Mouse (Mus musculus): ENCODE results near the gene Gm12166.
"Not testable (repeated sequence)": the region's sequence is repeated elsewhere in the genome, so short reads cannot be mapped to it uniquely, and the experiment has no call there.

Gm12166 gene

DNA sequence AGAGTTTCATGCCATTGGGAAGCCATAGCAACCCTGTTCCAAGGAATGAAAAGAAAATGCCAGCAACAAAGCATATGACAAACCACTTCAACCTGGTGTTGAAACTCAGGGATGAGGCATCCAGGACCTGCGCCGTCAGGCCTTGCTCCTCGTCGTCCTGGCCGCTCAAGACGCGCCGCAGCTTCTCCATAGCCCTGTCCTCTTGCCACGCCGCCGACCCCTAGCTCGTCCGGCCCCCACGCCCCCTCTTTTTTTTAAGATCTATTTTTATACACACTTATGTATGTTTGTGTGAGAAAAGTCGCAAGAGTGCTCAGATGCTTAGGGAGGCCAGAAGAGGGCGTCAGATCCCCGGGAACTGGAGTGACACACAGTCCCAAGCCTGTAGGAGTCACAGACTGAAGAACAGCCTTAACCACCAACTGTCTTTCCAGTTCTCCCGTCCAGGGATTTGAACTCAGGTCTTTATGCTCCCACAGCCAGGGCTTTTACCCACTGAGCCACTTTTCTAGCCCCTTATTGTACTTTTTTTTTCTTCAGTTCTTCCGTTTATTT, at the start of gene Gm12166:
TSS of gene Gm12166 (minus strand) at position 217 of the 555 bp plus-strand sequence.
- not testable (repeated sequence) for DNase-seq (ENCODE audit: low spot score)

DNA sequence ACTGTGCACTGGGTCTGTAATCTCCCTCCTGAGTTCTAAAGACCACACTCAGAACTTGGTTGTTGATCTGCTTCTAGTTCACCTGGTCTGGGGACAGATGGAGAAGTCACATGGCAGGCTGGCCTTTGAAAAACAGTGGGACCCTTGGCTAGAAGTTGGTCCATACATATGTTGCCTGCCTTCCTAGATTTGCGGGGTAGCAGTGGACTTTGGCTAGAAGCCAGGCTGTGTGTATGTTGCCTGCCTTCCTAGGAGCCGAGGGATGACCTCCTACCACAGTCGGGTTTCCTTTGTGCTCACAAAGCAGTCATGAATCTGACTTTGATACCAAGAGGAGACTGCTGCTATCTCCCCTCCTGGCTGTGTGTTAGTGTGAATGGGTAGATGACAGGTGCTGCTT, 44.9 kb upstream of the Gm12166 start:
- DNase-seq (ENCODE audit: low spot score), result no peak

GRCm38 (mm10) chr11:46096265-46096649, 44.1 kb upstream of the Gm12166 start:
- no peak for DNase-seq (ENCODE audit: low spot score)

- DNase-seq (ENCODE audit: low spot score), result no peak
These were observed 43.5 kb upstream of the Gm12166 start for GRCm38 (mm10) chr11:46095477-46096264.

GRCm38 (mm10) chr11:46092121-46092520, 40.0 kb upstream of the Gm12166 start:
- DNase-seq (ENCODE audit: low spot score), result no peak

DNA sequence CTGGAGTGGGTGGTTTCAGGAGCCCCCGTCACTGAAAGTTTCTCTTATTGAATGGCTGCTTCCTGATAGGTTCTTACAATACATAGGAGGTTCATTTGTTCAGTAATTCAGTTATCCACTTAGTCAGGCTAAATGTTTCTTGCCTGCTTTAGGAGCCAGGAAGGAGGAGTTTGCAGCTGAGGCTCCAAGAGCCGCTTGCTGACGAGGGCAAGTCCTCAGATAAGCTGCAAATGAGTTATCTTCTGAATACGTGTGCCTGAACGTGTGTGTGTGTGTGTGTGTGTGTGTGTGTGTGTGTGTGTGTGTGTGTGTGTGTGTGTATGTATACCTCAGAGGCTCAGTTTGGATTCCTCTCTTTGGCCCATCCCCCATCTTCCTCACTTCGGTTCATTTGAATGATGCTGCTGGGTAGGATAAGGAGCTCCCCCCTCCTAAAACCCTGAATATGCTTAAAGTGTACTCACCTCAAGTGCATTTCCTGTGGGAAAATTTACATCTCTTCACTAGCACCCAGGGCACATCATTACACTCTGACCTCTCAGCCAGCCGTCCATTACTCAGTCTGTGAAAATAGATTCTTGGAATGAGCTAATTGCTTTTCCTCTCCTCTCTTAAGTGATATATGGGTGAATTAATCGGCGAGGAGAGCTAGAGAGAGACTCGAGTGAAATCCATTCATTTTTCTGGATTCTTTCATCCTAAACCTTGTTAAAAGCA, 39.0 kb upstream of the Gm12166 start:
- DNase-seq (ENCODE audit: low spot score), result no peak

- no peak for DNase-seq (ENCODE audit: low spot score)
These were observed 38.1 kb upstream of the Gm12166 start for GRCm38 (mm10) chr11:46090036-46090725.

DNA sequence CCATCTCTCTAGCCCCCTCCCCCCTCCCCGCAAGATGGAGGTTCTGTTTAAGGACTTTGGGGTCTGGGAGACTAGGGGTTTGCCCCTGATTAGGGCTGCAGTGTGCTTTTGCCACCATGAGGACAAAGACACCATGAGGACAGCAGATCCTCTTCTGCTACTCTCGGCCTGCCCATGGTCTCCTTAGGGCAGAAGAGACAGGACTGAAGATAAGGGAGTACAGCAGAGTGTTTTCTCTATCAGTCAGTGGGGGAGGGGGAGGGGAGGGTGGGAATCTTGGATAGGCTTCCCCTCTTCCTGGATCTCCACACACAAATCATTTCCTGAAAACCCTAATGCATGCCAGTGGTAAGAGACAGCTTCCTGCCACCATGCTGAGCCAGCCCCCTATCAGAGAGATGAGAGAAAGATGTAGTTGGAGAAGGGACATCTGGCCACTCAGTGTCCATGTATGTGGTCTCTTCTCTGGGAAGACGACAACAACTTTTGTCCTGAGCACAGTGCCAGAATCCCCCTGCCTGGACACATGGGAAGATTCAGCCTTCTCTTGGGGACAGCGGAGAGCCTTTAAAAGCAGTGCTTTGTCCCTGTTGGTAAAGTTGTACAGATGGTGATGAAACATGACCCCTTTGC, 37.1 kb upstream of the Gm12166 start:
- DNase-seq (ENCODE audit: low spot score), result no peak

GRCm38 (mm10) chr11:46086446-46086845, 34.3 kb upstream of the Gm12166 start:
- DNase-seq (ENCODE audit: low spot score), result no peak

DNA sequence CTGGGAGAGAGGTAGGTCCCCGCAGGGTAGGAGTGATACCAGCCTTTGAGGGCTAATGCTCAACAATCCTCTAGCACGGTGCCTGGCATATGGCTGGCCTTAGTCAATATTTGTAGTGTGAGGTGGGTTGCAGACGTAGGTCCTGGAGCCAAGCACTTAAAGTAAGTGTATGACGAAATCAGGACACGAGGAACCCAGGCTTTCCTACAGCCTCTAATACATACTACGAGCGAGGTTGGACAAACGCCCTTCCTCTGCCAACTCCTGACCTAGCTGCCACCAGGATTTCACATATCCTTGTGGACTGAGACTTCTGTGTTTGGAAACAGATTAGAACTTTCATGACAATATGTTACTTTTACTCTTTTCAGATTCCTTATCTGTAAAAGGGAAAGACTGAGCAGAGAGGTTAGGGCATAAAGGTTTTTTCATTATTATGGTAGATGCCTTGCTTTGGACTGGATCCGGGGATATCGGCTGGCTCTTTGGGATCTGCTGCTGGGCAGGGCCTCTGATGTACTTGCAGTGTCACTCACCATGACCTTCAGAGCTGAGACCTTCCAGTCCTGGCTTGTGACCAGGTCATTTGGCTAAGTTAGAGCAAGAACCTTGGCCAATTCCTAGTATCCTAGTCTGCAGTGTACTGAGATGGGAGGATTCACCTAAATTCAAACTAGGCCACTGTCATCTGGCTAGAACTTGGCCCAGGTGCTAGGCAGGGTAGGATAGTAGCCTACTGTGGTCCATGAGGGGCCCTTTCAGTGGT, 33.5 kb upstream of the Gm12166 start:
- DNase-seq (ENCODE audit: low spot score), result no peak

GRCm38 (mm10) chr11:46084568-46084967, 32.4 kb upstream of the Gm12166 start:
- DNase-seq (ENCODE audit: low spot score), result no peak

- no peak for DNase-seq (ENCODE audit: low spot score)
These were observed 31.8 kb upstream of the Gm12166 start for GRCm38 (mm10) chr11:46083835-46084444.

GRCm38 (mm10) chr11:46083405-46083804, 31.3 kb upstream of the Gm12166 start:
- DNase-seq (ENCODE audit: low spot score), result no peak

GRCm38 (mm10) chr11:46081075-46081474, 29.0 kb upstream of the Gm12166 start:
- DNase-seq (ENCODE audit: low spot score), result no peak

- no peak for DNase-seq (ENCODE audit: low spot score)
These were observed 25.7 kb upstream of the Gm12166 start for GRCm38 (mm10) chr11:46077732-46078375.

DNA sequence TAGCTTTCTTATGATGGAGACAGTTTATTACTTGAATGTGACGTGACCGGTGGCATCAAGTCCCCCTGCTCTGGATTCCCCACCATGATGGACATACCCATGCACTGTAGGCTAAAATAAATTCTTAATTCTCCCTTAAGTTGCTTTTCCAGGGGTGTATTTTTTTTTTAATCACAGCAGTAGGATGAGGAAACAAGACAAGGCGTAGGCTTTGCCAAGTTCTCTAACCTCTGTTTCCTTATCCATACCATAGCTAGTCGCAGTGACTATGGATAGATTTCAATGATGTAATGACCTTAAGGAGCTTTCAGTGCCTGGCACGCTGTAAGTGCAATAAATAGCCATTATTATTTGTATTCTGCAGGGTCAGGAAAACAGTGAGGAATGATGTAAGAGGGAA, 25.2 kb upstream of the Gm12166 start:
- no peak for DNase-seq (ENCODE audit: low spot score)

GRCm38 (mm10) chr11:46076442-46077158, 24.5 kb upstream of the Gm12166 start:
- no peak for DNase-seq (ENCODE audit: low spot score)

GRCm38 (mm10) chr11:46075507-46075906, 23.4 kb upstream of the Gm12166 start:
- DNase-seq (ENCODE audit: low spot score), result no peak

DNA sequence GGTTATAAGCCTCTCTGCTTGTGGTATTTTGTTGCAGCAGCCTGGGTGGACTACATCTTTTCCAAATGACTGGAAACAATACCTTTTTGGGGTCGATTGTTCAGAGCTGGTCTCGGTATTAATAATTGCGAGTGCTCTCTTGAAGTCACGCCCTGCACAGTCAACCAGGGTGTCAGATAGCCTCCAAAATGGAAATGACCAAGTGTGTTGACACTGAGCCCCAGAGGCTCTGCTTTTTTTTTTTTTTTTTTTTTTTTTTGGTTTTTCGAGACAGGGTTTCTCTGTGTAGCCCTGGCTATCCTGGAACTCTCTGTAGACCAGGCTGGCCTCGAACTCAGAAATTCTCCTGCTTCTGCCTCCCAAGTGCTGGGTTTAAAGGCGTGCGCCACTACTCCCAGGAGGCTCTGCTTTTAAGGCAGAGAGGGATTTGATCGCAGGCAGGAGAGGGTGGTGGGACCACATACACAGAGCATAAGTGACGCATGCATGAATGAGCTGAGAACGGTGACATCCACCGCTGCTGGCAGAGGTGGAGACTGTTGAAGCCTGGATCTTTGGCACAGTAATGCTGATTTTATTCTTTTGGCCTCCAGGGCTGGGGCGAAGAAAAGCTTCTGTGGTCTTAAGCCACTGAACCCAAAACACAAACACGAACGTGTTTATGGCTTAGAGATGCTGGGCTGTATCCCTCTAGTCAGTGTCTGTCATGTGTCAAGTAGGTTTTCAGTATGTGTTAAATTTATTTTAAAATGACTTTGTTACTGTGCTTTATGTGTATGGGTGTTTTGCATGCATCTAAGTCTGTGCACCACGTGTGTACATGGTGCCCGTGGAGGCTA, 21.9 kb upstream of the Gm12166 start:
- no peak for DNase-seq (ENCODE audit: low spot score)

Data from ovary, postnatal 10 days (tissue).